Mouse (Mus musculus) midbrain, embryonic 13.5 days (tissue): ENCODE measurements around the gene Cad. TPM values are rescaled to one million over a fixed set of nuclear protein-coding genes. Genes with fewer than 3 reads are reported as not detected.

ENCODE experiments used
- ATAC-seq: fragments of 200-750 bp; cut with Nextera tagmentation; 2 replicates; pipeline ENCODE4 v1.8.0; 2017; ENCODE audit warnings: mild to moderate bottlenecking, moderate TSS enrichment, moderate library complexity
- H3K27ac ChIP-seq: fragments of 300-500 bp; sonication (generic); 2 replicates; pipeline ENCODE4 v1.5.1; 2015; ENCODE audit warnings: inconsistent platforms, mild to moderate bottlenecking, moderate library complexity
- H3K27me3 ChIP-seq: fragments of 300-500 bp; sonication (generic); 2 replicates; pipeline ENCODE4 v1.6.1; 2015; ENCODE audit warnings: mild to moderate bottlenecking, inconsistent platforms
- H3K36me3 ChIP-seq: fragments of 300-500 bp; sonication (generic); 2 replicates; pipeline ENCODE4 v1.6.1; 2015; ENCODE audit warnings: mild to moderate bottlenecking, inconsistent platforms
- H3K4me1 ChIP-seq: fragments of 300-500 bp; sonication (generic); replicated peaks from 2 replicates; pipeline ENCODE4 v1.6.1; 2015; ENCODE audit warnings: inconsistent platforms
- H3K4me2 ChIP-seq: fragments of 300-500 bp; sonication (generic); replicated peaks from 2 replicates; pipeline ENCODE4 v1.6.1; 2015; ENCODE audit warnings: moderate library complexity, mild to moderate bottlenecking, inconsistent platforms
- H3K4me3 ChIP-seq: fragments of 300-500 bp; sonication (generic); replicated peaks from 2 replicates; pipeline ENCODE4 v1.5.1; 2015; ENCODE audit warnings: mild to moderate bottlenecking, inconsistent platforms
- H3K9ac ChIP-seq: fragments of 300-500 bp; sonication (generic); replicated peaks from 2 replicates; pipeline ENCODE4 v1.6.1; 2015; ENCODE audit warnings: mild to moderate bottlenecking, inconsistent platforms
- H3K9me3 ChIP-seq: fragments of 300-500 bp; sonication (generic); 2 replicates; pipeline ENCODE4 v1.6.1; 2016; ENCODE audit warnings: mild to moderate bottlenecking, inconsistent platforms
- WGBS: fragments of 180-500 bp; shearing (Covaris S2); methylation state at CpG from one replicate; pipeline ENCODE4 v1.1.7; 2015; 5-methylcytosine and 5-hydroxymethylcytosine counted together
- polyA plus RNA-seq: library from polyadenylated mRNA; unstranded; fragments of >200 nt; fragmentation: Nextera tagmentation; extraction: Ambion mirVana; gene quantifications from 2 replicates; pipeline ENCODE4 v1.2.1, GENCODE M21; 2015

Gene Cad
- polyA plus RNA-seq, 1 experiment from 2014 or later, result 19.1 TPM

DNA sequence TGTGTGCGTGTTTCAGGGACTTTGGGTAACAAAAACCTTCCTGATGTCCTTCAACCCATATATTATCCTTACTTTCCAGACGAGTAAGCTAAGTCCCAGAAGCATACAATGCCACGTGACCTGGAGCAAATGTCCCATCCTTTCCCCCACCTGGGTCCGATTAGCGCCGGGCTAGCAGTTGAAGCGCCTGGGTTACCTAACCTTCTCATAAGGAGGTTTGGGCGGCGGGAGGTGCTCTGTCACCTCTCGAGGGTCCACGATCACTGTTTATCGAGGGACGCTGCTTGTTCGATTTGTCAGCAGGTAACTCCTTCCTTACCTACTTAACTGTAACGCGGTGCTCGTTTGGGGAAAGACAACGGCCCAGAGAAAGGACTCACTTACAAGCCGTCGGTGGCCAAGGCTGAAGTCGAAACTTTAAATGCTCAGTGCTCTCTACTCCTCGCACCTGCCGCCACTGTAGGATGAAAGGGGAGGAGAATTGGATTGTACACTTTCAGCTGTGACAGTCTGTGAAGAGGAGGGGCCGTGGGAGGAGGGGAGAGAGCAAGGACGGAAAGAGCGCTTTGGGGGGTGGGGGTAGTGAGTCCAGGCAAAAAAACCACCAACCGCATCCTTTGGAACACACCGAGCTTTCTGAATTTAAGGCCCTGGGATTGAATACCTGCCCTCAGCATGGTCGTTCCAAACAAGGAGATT, 39.7 kb downstream of the Cad start:
- Histone ChIP-seq H3K9me3 (no peaks in the 10 kb centered on the region), H3K4me1 (peaks cover 42% of the 10 kb centered on the region)
- ATAC-seq, result no peak

GRCm38 (mm10) chr5:31094799-31095691, 40.5 kb downstream of the Cad start:
- Histone ChIP-seq H3K36me3 (no peaks in the 10 kb centered on the region), H3K9me3 (no peaks in the 10 kb centered on the region), H3K4me1 (peaks cover 42% of the 10 kb centered on the region), H3K4me2 (peak overlapping the region; percentile 64), H3K9ac (no peak overlapping the region; the same call in 1 of the 2 replicates), H3K27me3 (peaks cover 92% of the 10 kb centered on the region), H3K27ac (no peak overlapping the region), H3K4me3 (peak overlapping the region; percentile 25)
- under 1% methylated on average over 59 of the region's 59 CpGs for WGBS
- peak; percentile 25 for ATAC-seq

More for the DNA sequence above, 39.7 kb downstream of the Cad start:
- Histone ChIP-seq H3K36me3 (no peaks in the 10 kb centered on the region), H3K9ac (no peak overlapping the region), H3K27me3 (peaks cover 97% of the 10 kb centered on the region), H3K4me2 (peak overlapping the region; percentile 64), H3K4me3 (peak overlapping the region; percentile 25), H3K27ac (no peak overlapping the region)
- 2% methylated on average over 29 of the region's 29 CpGs for WGBS

- H3K27me3 ChIP-seq, result peaks cover 84% of the 10 kb centered on the region
- no peaks in the 10 kb centered on the region for H3K9me3 ChIP-seq
- H3K4me1 ChIP-seq, result peaks cover 42% of the 10 kb centered on the region
- no peak overlapping the region for H3K27ac ChIP-seq
- H3K4me3 ChIP-seq, result 0 out of 2 replicates have a peak overlapping the region, but pooled peaks have one; percentile 25
- WGBS, result 17% methylated on average over 11 of the region's 11 CpGs
- ATAC-seq, result no peak
- peak overlapping the region; percentile 64; the same call in 1 of the 2 replicates for H3K4me2 ChIP-seq
- no peak overlapping the region for H3K9ac ChIP-seq
- no peaks in the 10 kb centered on the region for H3K36me3 ChIP-seq
Measured at GRCm38 (mm10) chr5:31095711-31096480, 41.3 kb downstream of the Cad start.

DNA sequence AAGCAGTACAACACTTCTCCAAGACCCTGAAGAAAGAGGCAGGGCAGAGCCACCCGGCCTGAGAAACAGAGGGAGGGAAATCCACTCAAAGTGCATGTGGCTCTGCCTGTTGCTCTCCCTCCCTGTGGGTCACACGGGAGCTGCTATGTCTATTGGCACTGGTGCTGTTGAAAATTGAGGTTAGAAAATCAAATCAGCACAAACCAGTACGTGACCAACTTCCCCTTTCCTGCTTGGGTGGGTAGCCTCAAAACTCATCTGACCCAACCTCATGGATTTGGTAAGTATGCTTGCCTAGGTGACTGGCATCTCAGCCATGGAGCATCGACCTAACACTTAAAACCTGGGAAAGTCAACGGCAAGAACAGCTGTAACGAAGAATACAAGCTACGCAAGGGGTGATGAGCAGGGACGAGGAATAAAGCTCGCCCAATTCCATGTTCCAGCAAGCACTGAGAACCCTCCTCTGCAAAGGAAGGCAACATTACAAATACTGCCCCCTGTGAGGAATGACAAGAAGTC, 51.3 kb downstream of the Cad start, which contains the start of gene Dnajc5g:
TSS of gene Dnajc5g (plus strand) at position 472 of the 522 bp plus-strand sequence.
- no peaks in the 10 kb centered on the region for H3K4me1 ChIP-seq
- no peaks in the 10 kb centered on the region for H3K27me3 ChIP-seq
- no peak within 1 kb of the TSS for H3K4me3 ChIP-seq
- no peaks in the 10 kb centered on the region for H3K9me3 ChIP-seq
- no peak within 1 kb of the TSS for H3K9ac ChIP-seq
- 83% methylated on average over 9 of the region's 9 CpGs for WGBS
- H3K27ac ChIP-seq, result no peak within 1 kb of the TSS
- H3K4me2 ChIP-seq, result no peak within 1 kb of the TSS
- H3K36me3 ChIP-seq, result no peaks in the 10 kb centered on the region
- ATAC-seq, result no peak

DNA sequence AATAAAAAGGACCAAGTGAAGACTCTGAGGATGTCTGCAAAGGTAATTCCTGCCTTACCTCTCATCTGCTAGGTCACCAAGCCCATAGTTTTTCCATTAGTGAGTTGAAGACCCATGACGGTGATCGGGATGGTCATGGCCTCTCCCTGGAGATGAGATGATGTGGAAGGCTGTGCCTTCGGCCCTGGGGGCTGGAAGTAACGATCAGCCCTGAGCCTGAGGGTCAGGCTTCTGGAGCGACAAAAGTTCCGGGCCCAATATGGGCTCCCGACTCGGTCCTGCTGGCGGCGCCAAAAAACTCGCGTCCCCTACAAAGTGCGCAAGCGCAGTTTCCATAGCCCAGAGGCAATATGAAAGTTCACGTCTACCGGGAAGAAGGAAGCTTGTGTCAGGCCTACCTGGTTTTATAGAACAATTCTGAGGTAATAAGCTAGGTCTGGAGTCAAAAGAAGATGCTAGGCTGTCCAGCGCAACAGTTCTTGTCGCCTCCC, 53.5 kb downstream of the Cad start, which contains the start of gene Slc30a3:
TSS of gene Slc30a3 (minus strand) at position 238 of the 491 bp plus-strand sequence.
- Histone ChIP-seq H3K4me3 (no peak within 1 kb of the TSS), H3K36me3 (no peaks in the 10 kb centered on the region), H3K4me2 (no peak within 1 kb of the TSS), H3K9ac (no peak within 1 kb of the TSS), H3K27ac (no peak within 1 kb of the TSS), H3K27me3 (no peaks in the 10 kb centered on the region), H3K9me3 (no peaks in the 10 kb centered on the region), H3K4me1 (no peaks in the 10 kb centered on the region)
- 90% methylated on average over 18 of the region's 18 CpGs for WGBS
- no peak for ATAC-seq

DNA sequence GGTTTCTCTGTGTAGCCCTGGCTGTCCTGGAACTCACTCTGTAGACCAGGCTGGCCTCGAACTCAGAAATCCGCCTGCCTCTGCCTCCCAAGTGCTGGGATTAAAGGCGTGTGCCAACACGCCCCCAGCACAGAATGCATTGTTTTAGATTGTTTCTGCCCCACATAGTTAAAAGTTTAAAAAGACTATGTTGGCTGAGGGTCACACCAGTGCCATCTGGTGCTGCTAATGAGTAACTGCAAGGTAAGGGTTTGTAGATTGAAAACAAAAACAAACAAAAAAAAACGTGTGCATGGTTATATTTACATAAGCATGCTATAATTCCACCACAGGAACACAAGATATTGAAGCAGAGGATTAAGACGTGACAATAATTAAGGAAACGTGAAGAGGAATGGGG, 56.2 kb downstream of the Cad start:
- 41% methylated on average over 7 of the region's 7 CpGs for WGBS
- no peaks in the 10 kb centered on the region for H3K27me3 ChIP-seq
- no peaks in the 10 kb centered on the region for H3K36me3 ChIP-seq
- ATAC-seq, result no peak
- no peaks in the 10 kb centered on the region for H3K4me1 ChIP-seq
- H3K9me3 ChIP-seq, result no peaks in the 10 kb centered on the region
- no peak overlapping the region for H3K4me3 ChIP-seq
- H3K4me2 ChIP-seq, result no peak overlapping the region
- H3K9ac ChIP-seq, result no peak overlapping the region
- H3K27ac ChIP-seq, result no peak overlapping the region

- Histone ChIP-seq H3K9me3 (no peaks in the 10 kb centered on the region), H3K4me3 (no peak within 1 kb of the TSS), H3K27me3 (no peaks in the 10 kb centered on the region), H3K36me3 (no peaks in the 10 kb centered on the region), H3K4me1 (no peaks in the 10 kb centered on the region), H3K27ac (no peak within 1 kb of the TSS), H3K9ac (no peak within 1 kb of the TSS), H3K4me2 (no peak within 1 kb of the TSS)
- no peak for ATAC-seq
- 52% methylated on average over 3 of the region's 3 CpGs for WGBS
Measured at GRCm38 (mm10) chr5:31116354-31116753, 61.8 kb downstream of the Cad start, which contains the start of gene Trim54. Trim54 (plus strand) TSS chr5:31116712.

DNA sequence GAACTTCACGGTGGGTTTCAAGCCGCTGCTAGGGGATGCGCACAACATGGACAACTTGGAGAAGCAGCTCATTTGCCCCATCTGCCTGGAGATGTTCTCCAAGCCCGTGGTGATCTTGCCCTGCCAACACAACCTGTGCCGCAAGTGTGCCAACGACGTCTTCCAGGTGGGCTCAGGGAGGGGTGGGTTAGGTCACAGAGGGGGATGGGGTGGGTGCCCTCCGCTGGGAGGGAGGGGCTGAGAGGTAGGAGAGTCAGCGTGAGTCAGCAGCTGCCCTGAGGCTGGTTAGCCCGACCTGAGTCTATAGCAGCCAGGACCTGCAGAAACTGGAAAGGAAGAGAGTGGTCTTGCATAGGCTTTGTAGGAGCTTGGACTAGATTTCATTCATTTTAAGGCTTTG, 62.3 kb downstream of the Cad start:
- 34% methylated on average over 10 of the region's 10 CpGs for WGBS

DNA sequence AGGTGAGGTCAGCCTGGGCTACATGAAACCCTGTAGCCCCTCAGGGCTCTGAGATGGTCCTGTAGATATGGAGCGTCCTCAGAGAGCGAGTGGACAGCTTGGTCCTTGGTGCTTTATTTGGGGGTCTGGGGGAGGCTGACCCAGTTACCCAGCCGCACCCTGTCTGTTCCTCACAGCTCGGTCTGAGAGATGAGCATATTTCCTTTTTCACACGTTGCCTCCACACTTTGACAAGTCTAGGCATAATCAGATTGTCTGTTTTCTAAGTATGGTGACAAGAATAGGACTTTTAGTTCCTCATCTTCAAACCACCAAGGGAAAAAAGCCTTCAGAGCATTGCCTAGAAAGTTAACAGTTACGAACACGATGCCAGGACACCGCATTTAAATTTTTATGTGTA, 66.5 kb downstream of the Cad start:
- Histone ChIP-seq H3K36me3 (no peaks in the 10 kb centered on the region), H3K27me3 (no peaks in the 10 kb centered on the region), H3K4me3 (no peak overlapping the region), H3K9ac (no peak overlapping the region), H3K4me2 (no peak overlapping the region), H3K4me1 (no peaks in the 10 kb centered on the region), H3K9me3 (no peaks in the 10 kb centered on the region), H3K27ac (no peak overlapping the region)
- 87% methylated on average over 8 of the region's 8 CpGs for WGBS
- no peak for ATAC-seq

More for the DNA sequence above, 62.3 kb downstream of the Cad start:
- Histone ChIP-seq H3K9me3 (no peaks in the 10 kb centered on the region), H3K27me3 (no peaks in the 10 kb centered on the region), H3K9ac (no peak overlapping the region), H3K27ac (no peak overlapping the region), H3K4me1 (no peaks in the 10 kb centered on the region), H3K4me2 (no peak overlapping the region), H3K36me3 (no peaks in the 10 kb centered on the region), H3K4me3 (no peak overlapping the region)
- no peak for ATAC-seq

- ATAC-seq, result no peak
- WGBS, result 48% methylated on average over 2 of the region's 2 CpGs
Measured at GRCm38 (mm10) chr5:31123481-31123880, 68.9 kb downstream of the Cad start.

GRCm38 (mm10) chr5:31126050-31126449, 71.5 kb downstream of the Cad start:
- no peak overlapping the region for H3K4me3 ChIP-seq
- H3K4me2 ChIP-seq, result no peak overlapping the region
- ATAC-seq, result no peak
- no peaks in the 10 kb centered on the region for H3K4me1 ChIP-seq
- WGBS, result 44% methylated on average over 5 of the region's 5 CpGs
- no peaks in the 10 kb centered on the region for H3K36me3 ChIP-seq
- no peak overlapping the region for H3K27ac ChIP-seq
- no peaks in the 10 kb centered on the region for H3K27me3 ChIP-seq
- no peak overlapping the region for H3K9ac ChIP-seq
- no peaks in the 10 kb centered on the region for H3K9me3 ChIP-seq

More at GRCm38 (mm10) chr5:31123481-31123880, 68.9 kb downstream of the Cad start:
- H3K4me1 ChIP-seq, result no peaks in the 10 kb centered on the region
- no peak overlapping the region for H3K27ac ChIP-seq
- H3K9ac ChIP-seq, result no peak overlapping the region
- H3K27me3 ChIP-seq, result no peaks in the 10 kb centered on the region
- no peak overlapping the region for H3K4me2 ChIP-seq
- H3K9me3 ChIP-seq, result no peaks in the 10 kb centered on the region
- H3K4me3 ChIP-seq, result no peak overlapping the region
- no peaks in the 10 kb centered on the region for H3K36me3 ChIP-seq
